Mouse (Mus musculus) heart, postnatal 0 days (tissue): ENCODE results near the gene Fubp1.

Source experiments
- CTCF ChIP-seq: IDR thresholded peaks from 2 replicates; pipeline ENCODE4 v1.5.1; 2016; ENCODE audit warnings: antibody characterized with exemption, control low read depth, low read depth
- EP300 ChIP-seq: IDR thresholded peaks from 2 replicates; pipeline ENCODE4 v1.6.1; 2016; ENCODE audit warnings: antibody characterized with exemption, low read depth

DNA sequence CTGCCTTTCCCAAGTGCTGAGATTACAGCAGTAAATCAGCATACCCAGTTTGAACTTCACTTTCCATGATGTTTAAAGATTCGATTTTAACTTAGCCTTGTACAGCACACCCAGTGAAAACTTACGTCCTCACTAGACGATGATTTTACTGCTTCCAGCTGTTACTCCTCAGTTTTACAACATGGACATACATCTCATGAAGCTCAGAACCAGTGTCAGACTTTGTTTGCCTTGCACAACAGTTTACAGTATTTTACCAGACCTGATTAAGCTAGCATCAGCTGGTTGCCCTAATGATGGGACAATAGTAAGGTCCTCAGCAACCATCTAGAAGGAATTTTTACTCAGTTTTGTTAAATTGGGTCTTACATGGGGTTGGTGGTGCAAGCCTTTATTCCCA lies 30.9 kb downstream of the Fubp1 start:
- TF ChIP-seq CTCF = no peak
- TF ChIP-seq EP300 = no peak
